Mouse (Mus musculus) testis, adult 2 months (tissue): ENCODE results near the gene Fhit. TPM values are rescaled to one million over a fixed set of nuclear protein-coding genes. Genes with fewer than 3 reads are reported as not detected.

Experiments
- H3K27ac ChIP-seq: fragments of 200-500 bp; 2 replicates; pipeline ENCODE4 v1.5.1; 2012; ENCODE audit warnings: low read depth, low read length; ENCODE audit not compliant: control insufficient read depth, insufficient read depth
- H3K27me3 ChIP-seq: fragments of 200-500 bp; 2 replicates; pipeline ENCODE4 v1.6.1; 2012; ENCODE audit warnings: mild to moderate bottlenecking, low read length, moderate library complexity; ENCODE audit not compliant: control insufficient read depth, insufficient read depth
- H3K36me3 ChIP-seq: fragments of 200-500 bp; 2 replicates; pipeline ENCODE4 v1.6.1; 2012; ENCODE audit warnings: mild to moderate bottlenecking, low read length; ENCODE audit not compliant: control insufficient read depth, insufficient read depth
- H3K4me1 ChIP-seq: fragments of 200-500 bp; 2 replicates; pipeline ENCODE4 v1.6.1; 2012; ENCODE audit warnings: low read length; ENCODE audit not compliant: control insufficient read depth, insufficient read depth
- H3K4me3 ChIP-seq: fragments of 200-500 bp; 2 replicates; pipeline ENCODE4 v1.5.1; 2012; ENCODE audit warnings: low read depth, mild to moderate bottlenecking, low read length, moderate library complexity, mixed read lengths; ENCODE audit not compliant: control insufficient read depth
- CTCF ChIP-seq: fragments of 200-500 bp; IDR thresholded peaks from 2 replicates; pipeline ENCODE4 v1.5.1; 2012; ENCODE audit warnings: low read depth, mild to moderate bottlenecking, inconsistent platforms, low read length, moderate library complexity; ENCODE audit not compliant: control insufficient read depth, insufficient read depth, insufficient replicate concordance
- POLR2A ChIP-seq: fragments of 200-500 bp; IDR thresholded peaks from 2 replicates; pipeline ENCODE4 v1.6.1; 2012; ENCODE audit warnings: low read depth, mild to moderate bottlenecking, inconsistent platforms, low read length, moderate library complexity; ENCODE audit not compliant: control insufficient read depth
- polyA plus RNA-seq: library from polyadenylated mRNA; depleted of rRNA; stranded (reverse); fragments of >200 nt; gene quantifications from 2 replicates; pipeline ENCODE4 v1.2.3, GENCODE M21; 2012

Fhit gene
- polyA plus RNA-seq, 1 experiment, result 2.0 TPM

DNA sequence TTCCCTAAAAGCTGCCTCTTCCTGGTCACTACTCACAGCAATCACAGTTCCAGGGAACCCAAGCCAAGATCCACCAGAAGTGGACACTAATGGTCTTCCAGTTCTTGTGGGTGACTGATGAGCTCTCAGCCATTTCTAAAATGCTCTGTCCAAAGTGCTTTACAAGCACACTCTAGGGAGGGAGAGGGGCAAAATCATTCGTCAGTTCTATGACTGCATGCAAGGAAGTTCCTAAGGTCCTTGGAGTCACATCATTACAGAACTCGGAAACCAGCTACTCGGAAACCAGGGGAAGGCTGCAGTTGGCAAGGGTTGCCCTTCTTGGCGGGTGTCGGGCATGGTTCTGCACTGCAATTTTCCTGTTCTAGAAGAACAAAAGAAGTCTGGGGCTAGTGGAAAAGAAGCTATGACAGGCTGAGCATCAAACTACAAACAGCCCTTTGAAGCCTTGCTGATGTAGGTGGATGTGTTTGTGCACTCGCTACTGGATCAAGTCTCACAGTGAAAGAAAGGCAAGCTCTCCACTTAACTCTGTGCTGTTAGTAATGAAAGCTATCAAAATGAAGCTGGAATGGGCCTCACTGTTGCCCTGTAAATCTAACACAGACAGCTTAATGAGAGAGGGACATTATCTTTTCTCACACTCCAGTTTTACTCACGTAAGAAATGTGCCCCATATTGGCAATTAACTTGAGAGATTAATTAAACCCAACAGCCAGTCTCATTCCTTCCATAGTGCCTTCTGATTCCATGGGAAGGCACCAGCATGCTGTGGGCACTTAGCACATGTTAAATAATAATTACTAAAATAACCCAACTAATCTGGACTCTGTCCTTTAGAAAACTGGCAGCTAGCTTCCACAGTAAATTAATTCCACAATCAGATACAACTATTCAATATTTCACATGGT, 243.7 kb downstream of the Fhit start:
- no peak overlapping the region for H3K4me3 ChIP-seq
- H3K4me1 ChIP-seq, result no peaks in the 10 kb centered on the region
- no peak overlapping the region for H3K27ac ChIP-seq
- no peaks in the 10 kb centered on the region for H3K27me3 ChIP-seq
- no peaks in the 10 kb centered on the region for H3K36me3 ChIP-seq
- no peak for TF ChIP-seq POLR2A
- TF ChIP-seq CTCF, result no peak

DNA sequence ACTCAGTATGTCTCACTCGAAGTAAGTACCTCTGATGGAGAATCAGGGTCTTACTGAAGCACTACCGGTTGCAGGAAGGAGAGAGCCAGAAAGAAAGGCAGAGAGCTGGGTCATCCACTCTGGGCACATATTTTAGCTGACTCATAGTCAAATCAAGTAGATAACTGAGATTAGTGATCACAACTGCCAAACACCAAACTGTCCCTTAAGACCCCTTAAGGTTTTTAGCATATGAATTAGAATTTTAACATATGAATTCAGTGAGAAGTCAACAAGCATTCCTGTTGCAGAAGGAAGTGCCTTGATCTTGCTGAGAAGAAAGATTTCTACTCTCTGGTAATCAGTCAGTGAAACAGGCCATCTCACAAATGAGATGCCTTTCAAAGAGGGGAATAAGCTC, 253.8 kb downstream of the Fhit start:
- no peaks in the 10 kb centered on the region for H3K36me3 ChIP-seq
- TF ChIP-seq POLR2A (no peak), CTCF (no peak)
- H3K4me3 ChIP-seq, result no peak overlapping the region
- H3K27ac ChIP-seq, result no peak overlapping the region
- no peaks in the 10 kb centered on the region for H3K4me1 ChIP-seq
- H3K27me3 ChIP-seq, result no peaks in the 10 kb centered on the region

DNA sequence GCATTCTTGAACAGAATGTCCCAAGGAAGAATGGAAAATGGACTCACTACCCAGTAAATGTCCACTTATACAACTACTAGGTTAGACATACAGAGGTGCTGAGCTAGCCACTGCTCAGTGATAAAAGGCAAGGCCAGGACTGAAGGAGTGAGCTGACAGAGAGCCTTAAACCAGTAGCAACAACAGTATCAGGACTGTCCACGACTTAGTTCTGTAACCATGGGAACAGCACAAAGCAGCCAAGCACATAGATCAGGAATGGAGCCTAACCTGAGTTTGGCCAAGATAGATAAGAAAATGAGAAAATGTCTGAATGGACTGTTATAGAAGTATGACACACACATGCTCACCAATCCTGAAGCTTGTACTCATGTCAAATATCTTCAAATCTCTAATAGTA, 279.1 kb downstream of the Fhit start:
- no peaks in the 10 kb centered on the region for H3K36me3 ChIP-seq
- no peaks in the 10 kb centered on the region for H3K27me3 ChIP-seq
- H3K27ac ChIP-seq, result no peak overlapping the region
- H3K4me1 ChIP-seq, result no peaks in the 10 kb centered on the region
- TF ChIP-seq POLR2A, result no peak
- TF ChIP-seq CTCF, result no peak
- H3K4me3 ChIP-seq, result no peak overlapping the region

DNA sequence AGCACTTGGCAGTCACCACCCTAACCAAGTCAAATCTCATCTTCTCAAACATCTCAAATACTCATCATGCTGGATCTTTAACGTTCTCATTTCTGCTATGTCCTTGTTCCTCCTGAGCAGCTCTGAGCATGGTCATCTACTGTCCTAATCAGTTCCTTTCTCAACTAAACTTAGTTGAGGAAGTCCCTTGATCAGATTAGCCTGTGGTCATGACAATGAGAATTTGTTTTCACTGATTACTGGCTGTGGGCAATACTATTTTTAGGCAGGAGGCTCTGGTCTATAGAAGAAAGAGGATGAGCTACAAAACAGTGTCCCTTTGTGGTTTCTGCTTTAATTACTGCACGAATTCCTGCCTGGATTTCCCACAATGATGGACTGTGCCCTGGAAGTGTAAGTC, 281.1 kb downstream of the Fhit start:
- H3K36me3 ChIP-seq, result no peaks in the 10 kb centered on the region
- no peak overlapping the region for H3K4me3 ChIP-seq
- no peak overlapping the region for H3K27ac ChIP-seq
- no peaks in the 10 kb centered on the region for H3K4me1 ChIP-seq
- TF ChIP-seq POLR2A, result no peak
- no peak for TF ChIP-seq CTCF
- H3K27me3 ChIP-seq, result no peaks in the 10 kb centered on the region

DNA sequence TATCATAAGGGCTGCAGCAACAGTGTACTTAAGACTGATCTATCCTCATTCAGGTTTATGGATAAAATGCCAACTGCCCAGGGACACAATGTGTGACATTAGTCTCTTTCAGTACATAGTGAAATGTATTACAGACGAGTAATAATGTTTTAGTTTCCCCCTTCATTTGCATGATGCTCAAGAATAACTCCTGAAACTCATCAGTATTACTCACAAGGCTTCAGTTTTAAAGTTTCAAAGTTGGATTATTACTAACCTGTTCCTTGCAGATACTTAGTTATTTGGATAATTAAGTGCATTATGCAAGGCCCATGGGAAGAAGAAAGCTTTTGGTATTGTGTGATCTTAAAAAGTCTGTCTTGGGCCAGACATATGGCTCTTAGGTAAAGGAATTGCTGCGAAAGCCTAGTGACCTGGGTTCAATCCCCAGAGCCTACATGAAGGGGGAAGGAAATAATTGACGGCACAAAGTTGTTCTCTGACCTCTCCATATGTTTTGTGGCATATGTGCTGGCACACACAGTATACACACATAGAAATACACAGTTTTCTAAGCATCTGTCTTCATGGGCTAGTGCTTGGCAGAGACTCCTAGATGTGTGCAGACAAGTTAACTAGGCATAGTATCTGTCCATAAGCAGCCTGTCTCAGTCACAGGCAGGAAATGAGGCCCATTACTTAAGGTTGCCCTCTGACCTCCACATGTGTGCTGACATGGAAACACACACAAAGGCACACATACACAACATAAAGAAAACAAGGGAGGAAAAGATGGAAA, 287.1 kb downstream of the Fhit start:
- Histone ChIP-seq H3K4me3 (no peak overlapping the region), H3K27ac (no peak overlapping the region), H3K4me1 (no peaks in the 10 kb centered on the region), H3K27me3 (no peaks in the 10 kb centered on the region), H3K36me3 (no peaks in the 10 kb centered on the region)
- TF ChIP-seq CTCF (no peak), POLR2A (no peak)

DNA sequence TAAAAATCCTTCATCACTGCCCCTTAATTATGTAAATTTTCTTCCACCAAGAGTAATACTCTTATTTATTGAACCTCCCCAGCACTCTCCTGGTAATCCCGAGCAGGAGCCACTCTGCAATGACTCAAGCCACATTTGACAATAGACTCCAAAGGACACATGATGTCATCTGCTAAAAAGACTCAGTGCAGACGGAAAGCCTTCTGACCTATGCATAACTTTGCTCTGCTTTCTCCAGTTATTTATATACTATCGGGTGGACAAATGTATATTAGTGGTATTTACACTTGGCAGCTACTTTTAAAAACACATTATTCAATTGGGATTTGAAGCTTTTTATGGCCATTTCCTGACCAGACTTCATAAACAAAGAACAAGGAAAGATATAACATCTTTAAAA, 304.2 kb downstream of the Fhit start:
- no peak for TF ChIP-seq POLR2A
- TF ChIP-seq CTCF, result no peak
- H3K27ac ChIP-seq, result no peak overlapping the region
- no peaks in the 10 kb centered on the region for H3K36me3 ChIP-seq
- H3K4me3 ChIP-seq, result no peak overlapping the region
- H3K4me1 ChIP-seq, result no peaks in the 10 kb centered on the region
- H3K27me3 ChIP-seq, result no peaks in the 10 kb centered on the region

DNA sequence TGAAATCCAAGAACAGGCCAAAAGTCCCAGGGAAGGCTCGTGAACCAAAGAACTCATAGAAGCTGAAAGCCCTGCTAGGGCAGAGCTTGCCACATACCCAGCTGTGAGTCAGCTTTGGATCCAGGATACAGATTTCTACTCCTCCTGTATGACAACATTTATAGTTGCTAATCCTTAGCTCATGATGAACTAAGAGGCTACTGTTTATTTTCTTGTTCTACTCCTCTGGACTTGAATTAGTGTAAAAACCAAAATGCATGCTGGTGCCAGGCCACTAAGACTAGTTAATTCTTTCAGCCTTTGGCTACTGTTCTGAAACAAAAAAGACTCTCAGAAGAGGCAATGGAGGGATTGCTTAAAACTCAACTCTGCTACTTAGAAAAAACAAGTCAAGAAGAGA, 309.9 kb downstream of the Fhit start:
- Histone ChIP-seq H3K4me1 (no peaks in the 10 kb centered on the region), H3K27me3 (no peaks in the 10 kb centered on the region), H3K36me3 (no peaks in the 10 kb centered on the region), H3K4me3 (no peak overlapping the region), H3K27ac (no peak overlapping the region)
- TF ChIP-seq POLR2A, result no peak
- no peak for TF ChIP-seq CTCF
